Mouse (Mus musculus) ES-E14 (cell line): ENCODE measurements around the gene Rmdn2.

ENCODE experiments used
- HCFC1 ChIP-seq: IDR thresholded peaks from 2 replicates; pipeline ENCODE4 v1.6.1; 2012; ENCODE audit warnings: low read length, inconsistent platforms, borderline replicate concordance; ENCODE audit not compliant: insufficient read depth
- MAFK ChIP-seq: IDR thresholded peaks from 2 replicates; pipeline ENCODE4 v1.6.1; 2014; ENCODE audit warnings: mild to moderate bottlenecking, low read depth, low read length, inconsistent platforms; ENCODE audit not compliant: insufficient read depth
- ZC3H11A ChIP-seq: IDR thresholded peaks from 2 replicates; pipeline ENCODE4 v1.6.1; 2012; ENCODE audit warnings: low read depth, mild to moderate bottlenecking, inconsistent platforms, low read length, borderline replicate concordance
- ZNF384 ChIP-seq: IDR thresholded peaks from 2 replicates; pipeline ENCODE4 v1.6.1; 2012; ENCODE audit warnings: low read depth, low read length, inconsistent platforms

DNA sequence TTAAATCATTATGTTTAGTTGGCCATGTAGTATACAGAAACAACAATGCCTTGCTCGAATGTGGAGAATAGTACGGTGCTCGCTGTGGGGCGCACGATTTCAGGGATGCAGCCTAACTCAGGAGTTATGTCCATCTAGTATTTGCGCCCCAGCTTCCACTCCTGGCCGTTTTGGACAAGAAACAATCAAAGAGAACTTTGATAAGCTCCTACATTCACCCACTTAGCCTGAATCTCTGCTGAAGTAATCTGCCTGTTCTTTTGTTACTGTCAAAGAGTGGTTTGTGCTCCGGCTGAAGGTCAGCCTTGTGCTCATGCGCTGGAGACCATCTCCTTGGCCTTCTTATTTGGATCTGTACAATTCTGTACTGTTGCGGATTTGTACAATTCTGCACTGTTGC is 6.8 kb downstream of the Rmdn2 start:
- TF ChIP-seq HCFC1 (no peak), ZNF384 (no peak), ZC3H11A (no peak), MAFK (no peak)
